Mouse (Mus musculus): Measurements from ENCODE around the gene Slc25a35. TPM values are rescaled to one million over a fixed set of nuclear protein-coding genes. Genes with fewer than 3 reads are reported as not detected.

Slc25a35 gene
- polyA plus RNA-seq, 1 experiment from 2014 or later = 4.3 TPM

- no peak within 1 kb of the TSS for H3K9ac ChIP-seq (replicated peaks; ENCODE audit: low read depth)
- H3K36me3 ChIP-seq (ENCODE audit: insufficient read depth, low read length) = no peaks in the 10 kb centered on the region
- ATAC-seq (no peak), DNase-seq (ENCODE audit: low spot score) (no peak)
- WGBS = 74% methylated on average over 7 of the region's 7 CpGs
- H3K4me2 ChIP-seq (replicated peaks; ENCODE audit: low read depth, low read length) = peak within 1 kb of the TSS; percentile 63
- H3K27ac ChIP-seq (ENCODE audit: low read length) = no peak within 1 kb of the TSS
- H3K9me3 ChIP-seq (ENCODE audit: low read length) = no peaks in the 10 kb centered on the region
- TF ChIP-seq CTCF (IDR thresholded peaks at IDR 0.05) (no peak), EP300 (IDR thresholded peaks at IDR 0.05) (no peak)
- H3K4me1 ChIP-seq (ENCODE audit: insufficient read depth, low read depth, low read length) = peaks cover 4% of the 10 kb centered on the region; the same call in 1 of the 2 replicates
- H3K27me3 ChIP-seq (replicated peaks; ENCODE audit: insufficient read depth, low read length) = no peaks in the 10 kb centered on the region
- peak within 1 kb of the TSS; percentile 34 for H3K4me3 ChIP-seq (ENCODE audit: low read depth, low read length)
These were observed 7.2 kb downstream of the Slc25a35 start, which contains the start of gene Rangrf for GRCm38 (mm10) chr11:68975085-68975484. TSS of gene Rangrf (minus strand) at chr11:68975185.

- H3K9ac ChIP-seq (replicated peaks; ENCODE audit: low read depth) = no peak overlapping the region
- no peaks in the 10 kb centered on the region for H3K27me3 ChIP-seq (replicated peaks; ENCODE audit: insufficient read depth, low read length)
- 82% methylated on average over 1 of the region's 1 CpGs for WGBS
- H3K4me3 ChIP-seq (ENCODE audit: low read depth, low read length) = no peak overlapping the region
- H3K36me3 ChIP-seq (ENCODE audit: insufficient read depth, low read length) = no peaks in the 10 kb centered on the region
- no peaks in the 10 kb centered on the region for H3K9me3 ChIP-seq (ENCODE audit: low read length)
- peaks cover 4% of the 10 kb centered on the region; the same call in 1 of the 2 replicates for H3K4me1 ChIP-seq (ENCODE audit: insufficient read depth, low read depth, low read length)
- TF ChIP-seq EP300 (IDR thresholded peaks at IDR 0.05) (no peak), CTCF (IDR thresholded peaks at IDR 0.05) (no peak)
- H3K4me2 ChIP-seq (replicated peaks; ENCODE audit: low read depth, low read length) = no peak overlapping the region
- DNase-seq (ENCODE audit: low spot score) = no peak
- no peak for ATAC-seq
- no peak overlapping the region for H3K27ac ChIP-seq (ENCODE audit: low read length)
These were observed 7.7 kb downstream of the Slc25a35 start for GRCm38 (mm10) chr11:68975601-68976000.

GRCm38 (mm10) chr11:68979320-68979733, 11.4 kb downstream of the Slc25a35 start:
- no peak for ATAC-seq
- Histone ChIP-seq H3K4me3 (ENCODE audit: low read depth, low read length) (no peak overlapping the region), H3K36me3 (ENCODE audit: insufficient read depth, low read length) (no peaks in the 10 kb centered on the region), H3K27ac (ENCODE audit: low read length) (no peak overlapping the region), H3K9me3 (ENCODE audit: low read length) (no peaks in the 10 kb centered on the region), H3K4me1 (ENCODE audit: insufficient read depth, low read depth, low read length) (no peaks in the 10 kb centered on the region), H3K4me2 (replicated peaks; ENCODE audit: low read depth, low read length) (no peak overlapping the region), H3K27me3 (replicated peaks; ENCODE audit: insufficient read depth, low read length) (no peaks in the 10 kb centered on the region), H3K9ac (replicated peaks; ENCODE audit: low read depth) (no peak overlapping the region)
- DNase-seq (ENCODE audit: low spot score) = no peak
- TF ChIP-seq EP300 (IDR thresholded peaks at IDR 0.05) = no peak
- TF ChIP-seq CTCF (IDR thresholded peaks at IDR 0.05) = no peak
- 33% methylated on average over 5 of the region's 5 CpGs for WGBS

GRCm38 (mm10) chr11:68980919-68981318, 13.0 kb downstream of the Slc25a35 start:
- 49% methylated on average over 3 of the region's 3 CpGs for WGBS
- no peak overlapping the region for H3K9ac ChIP-seq (replicated peaks; ENCODE audit: low read depth)
- peak; percentile 41 for DNase-seq (ENCODE audit: low spot score)
- TF ChIP-seq CTCF (IDR thresholded peaks at IDR 0.05) = no peak
- H3K27ac ChIP-seq (ENCODE audit: low read length) = no peak overlapping the region
- no peaks in the 10 kb centered on the region for H3K27me3 ChIP-seq (replicated peaks; ENCODE audit: insufficient read depth, low read length)
- H3K36me3 ChIP-seq (ENCODE audit: insufficient read depth, low read length) = no peaks in the 10 kb centered on the region
- H3K4me3 ChIP-seq (ENCODE audit: low read depth, low read length) = no peak overlapping the region
- H3K9me3 ChIP-seq (ENCODE audit: low read length) = no peaks in the 10 kb centered on the region
- H3K4me1 ChIP-seq (ENCODE audit: insufficient read depth, low read depth, low read length) = no peaks in the 10 kb centered on the region
- no peak overlapping the region for H3K4me2 ChIP-seq (replicated peaks; ENCODE audit: low read depth, low read length)
- no peak for ATAC-seq

- WGBS = 20% methylated on average over 4 of the region's 4 CpGs
- Histone ChIP-seq H3K4me2 (replicated peaks; ENCODE audit: low read depth, low read length) (no peak overlapping the region), H3K27ac (ENCODE audit: low read length) (no peak overlapping the region), H3K9me3 (ENCODE audit: low read length) (no peaks in the 10 kb centered on the region), H3K9ac (replicated peaks; ENCODE audit: low read depth) (no peak overlapping the region), H3K36me3 (ENCODE audit: insufficient read depth, low read length) (0 out of 2 replicates have a peak, but pooled peaks cover 3% of the 10 kb centered on the region), H3K4me1 (ENCODE audit: insufficient read depth, low read depth, low read length) (no peaks in the 10 kb centered on the region), H3K27me3 (replicated peaks; ENCODE audit: insufficient read depth, low read length) (no peaks in the 10 kb centered on the region), H3K4me3 (ENCODE audit: low read depth, low read length) (no peak overlapping the region)
- peak; percentile 83 for DNase-seq (ENCODE audit: low spot score)
- TF ChIP-seq CTCF (IDR thresholded peaks at IDR 0.05) (peak; percentile 91), EP300 (IDR thresholded peaks at IDR 0.05) (no peak)
- peak; percentile 67 for ATAC-seq
These were observed 14.9 kb downstream of the Slc25a35 start for GRCm38 (mm10) chr11:68982639-68983369.

GRCm38 (mm10) chr11:68987365-68987882, 19.5 kb downstream of the Slc25a35 start:
- 87% methylated on average over 11 of the region's 11 CpGs for WGBS
- DNase-seq (ENCODE audit: low spot score) (no peak), ATAC-seq (no peak)
- H3K27me3 ChIP-seq (replicated peaks; ENCODE audit: insufficient read depth, low read length) = no peaks in the 10 kb centered on the region
- no peaks in the 10 kb centered on the region for H3K4me1 ChIP-seq (ENCODE audit: insufficient read depth, low read depth, low read length)
- H3K4me3 ChIP-seq (ENCODE audit: low read depth, low read length) = no peak overlapping the region
- H3K9me3 ChIP-seq (ENCODE audit: low read length) = no peaks in the 10 kb centered on the region
- no peak overlapping the region for H3K4me2 ChIP-seq (replicated peaks; ENCODE audit: low read depth, low read length)
- no peak for TF ChIP-seq EP300 (IDR thresholded peaks at IDR 0.05)
- no peak for TF ChIP-seq CTCF (IDR thresholded peaks at IDR 0.05)
- H3K9ac ChIP-seq (replicated peaks; ENCODE audit: low read depth) = no peak overlapping the region
- no peak overlapping the region for H3K27ac ChIP-seq (ENCODE audit: low read length)
- peaks cover 14% of the 10 kb centered on the region; the same call in 1 of the 2 replicates for H3K36me3 ChIP-seq (ENCODE audit: insufficient read depth, low read length)

Measured in lung, postnatal 0 days (tissue).